Mouse (Mus musculus) ES-E14 (cell line): ENCODE measurements around the gene Bri3.

Experiments used
- CHD2 ChIP-seq: IDR thresholded peaks from 2 replicates; pipeline ENCODE4 v1.6.1; 2014; ENCODE audit warnings: mild to moderate bottlenecking, low read depth, low read length, inconsistent platforms
- HCFC1 ChIP-seq: IDR thresholded peaks from 2 replicates; pipeline ENCODE4 v1.6.1; 2012; ENCODE audit warnings: low read length, inconsistent platforms, borderline replicate concordance; ENCODE audit not compliant: insufficient read depth
- ZNF384 ChIP-seq: IDR thresholded peaks from 2 replicates; pipeline ENCODE4 v1.6.1; 2012; ENCODE audit warnings: low read depth, low read length, inconsistent platforms

DNA sequence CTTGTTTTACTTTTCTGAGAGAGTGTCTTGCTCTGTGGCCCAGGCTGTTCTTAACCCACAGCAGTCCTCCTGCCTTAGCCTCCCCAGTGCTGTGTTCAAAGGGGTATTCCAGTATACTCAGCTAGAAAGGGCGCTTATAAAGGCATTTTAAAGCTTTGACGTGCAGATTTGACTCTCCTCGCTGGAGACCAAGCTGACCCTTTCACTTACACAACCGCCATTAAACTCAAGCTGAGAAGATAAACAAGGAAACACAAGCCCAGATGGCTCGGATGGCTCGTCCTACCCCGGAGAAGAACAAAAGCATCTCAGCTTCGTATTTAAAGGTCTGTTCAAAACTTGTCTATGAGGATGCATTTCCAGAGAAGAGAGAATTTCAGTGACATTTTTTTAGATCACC, 106.9 kb downstream of the Bri3 start:
- no peak for TF ChIP-seq HCFC1
- TF ChIP-seq CHD2, result no peak
- no peak for TF ChIP-seq ZNF384
